In the genomic region with DNA sequence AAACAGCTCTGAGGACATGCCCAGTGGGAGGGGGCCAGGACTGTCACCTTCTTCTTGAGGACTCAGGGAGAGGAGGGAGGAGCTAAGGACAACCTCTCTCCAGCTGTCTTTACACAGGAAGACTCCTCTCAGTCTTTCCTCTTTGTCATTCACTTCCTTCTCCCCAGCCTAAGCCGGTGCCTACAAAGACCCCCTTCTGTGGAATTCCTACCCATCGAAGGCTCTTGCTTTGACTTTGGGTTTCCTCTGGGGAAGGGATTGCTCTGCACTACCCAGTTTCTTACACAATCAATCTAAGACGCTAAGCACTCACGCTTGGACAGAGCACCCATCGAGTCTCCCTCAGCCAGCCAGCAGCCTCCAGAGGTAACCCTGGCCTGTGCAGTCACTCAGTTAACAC, we compare ENCODE assay signal across 19 mouse cellular contexts. TPM values are rescaled to one million over a fixed set of nuclear protein-coding genes. Genes with fewer than 3 reads are reported as not detected.
DNase-seq lines count a peak whose midpoint lies in the region; ATAC-seq and TF ChIP-seq lines count a peak whose summit lies in the region.
"Had no signal": no experiment of that assay in that cellular context is flagged by ENCODE, and none has a peak within 500 bp of the region (broad histone marks: within the 10 kb centered on the region; RNA-seq: fewer than 3 reads in every experiment).

No protein-coding gene starts in this region.

- H3K36me3 ChIP-seq in heart, embryonic 13.5 days: no peaks in the 10 kb centered on the region
- no peaks in the 10 kb centered on the region for H3K36me3 ChIP-seq in lung, embryonic 16.5 days (ENCODE audit: control insufficient read depth, insufficient read depth, low read length)
- H3K36me3 ChIP-seq in stomach, embryonic 14.5 days (ENCODE audit: control insufficient read depth, insufficient read depth, low read length): no peaks in the 10 kb centered on the region
- no peaks in the 10 kb centered on the region for H3K36me3 ChIP-seq in forebrain, embryonic 15.5 days
- H3K36me3 ChIP-seq in hindbrain, postnatal 0 days (ENCODE audit: insufficient read depth, low read length): no peaks in the 10 kb centered on the region
- H3K36me3 ChIP-seq: limb, embryonic 12.5 days; neural tube, embryonic 13.5 days had no signal

- no peaks in the 10 kb centered on the region for H3K27me3 ChIP-seq in heart, embryonic 13.5 days (replicated peaks)
- no peaks in the 10 kb centered on the region for H3K27me3 ChIP-seq in lung, embryonic 16.5 days (ENCODE audit: control insufficient read depth, insufficient read depth, low read depth, low read length)
- H3K27me3 ChIP-seq in stomach, embryonic 14.5 days (ENCODE audit: control insufficient read depth, insufficient read depth, low read length): no peaks in the 10 kb centered on the region
- no peaks in the 10 kb centered on the region for H3K27me3 ChIP-seq in forebrain, embryonic 15.5 days
- no peaks in the 10 kb centered on the region for H3K27me3 ChIP-seq in hindbrain, postnatal 0 days (ENCODE audit: insufficient read depth, low read length)
- H3K27me3 ChIP-seq: limb, embryonic 12.5 days; neural tube, embryonic 13.5 days had no signal

- no peak overlapping the region for H3K4me2 ChIP-seq in heart, embryonic 13.5 days
- no peak overlapping the region for H3K4me2 ChIP-seq in lung, embryonic 16.5 days (ENCODE audit: low read depth, low read length)
- no peak overlapping the region for H3K4me2 ChIP-seq in stomach, embryonic 14.5 days (replicated peaks; ENCODE audit: low read depth, low read length)
- H3K4me2 ChIP-seq in forebrain, embryonic 15.5 days (replicated peaks): no peak overlapping the region
- H3K4me2 ChIP-seq in hindbrain, postnatal 0 days (ENCODE audit: low read depth, low read length): no peak overlapping the region
- H3K4me2 ChIP-seq: limb, embryonic 12.5 days; neural tube, embryonic 13.5 days had no signal

- no peaks in the 10 kb centered on the region for H3K9me3 ChIP-seq in heart, embryonic 13.5 days
- H3K9me3 ChIP-seq in lung, embryonic 16.5 days (ENCODE audit: control insufficient read depth, low read length): no peaks in the 10 kb centered on the region
- H3K9me3 ChIP-seq in stomach, embryonic 14.5 days (ENCODE audit: control insufficient read depth, low read depth, low read length): no peaks in the 10 kb centered on the region
- H3K9me3 ChIP-seq in forebrain, embryonic 15.5 days: no peaks in the 10 kb centered on the region
- no peaks in the 10 kb centered on the region for H3K9me3 ChIP-seq in hindbrain, postnatal 0 days (ENCODE audit: low read length)
- H3K9me3 ChIP-seq: limb, embryonic 12.5 days; neural tube, embryonic 13.5 days had no signal

- DNase-seq in heart, postnatal 10 days: no peak
- DNase-seq in lung, adult 18-20 months: no peak
- DNase-seq in R1 (ENCODE audit: low read depth, low spot score): peak; percentile 93
- no peak for DNase-seq in hindbrain, postnatal 0 days (ENCODE audit: low spot score)
- DNase-seq: adrenal gland, postnatal 25 days; cerebellum, postnatal 36 days; gastrocnemius, postnatal 14 days; kidney, postnatal 14 days; liver, postnatal 0 days; midbrain, embryonic 14.5 days had no signal

- H3K9ac ChIP-seq in heart, embryonic 13.5 days: peak overlapping the region; percentile 47; the same call in 1 of the 2 replicates
- H3K9ac ChIP-seq in lung, embryonic 16.5 days (ENCODE audit: low read length): no peak overlapping the region
- no peak overlapping the region for H3K9ac ChIP-seq in stomach, embryonic 14.5 days (replicated peaks; ENCODE audit: low read depth, low read length)
- no peak overlapping the region for H3K9ac ChIP-seq in forebrain, embryonic 15.5 days (replicated peaks)
- no peak overlapping the region for H3K9ac ChIP-seq in hindbrain, postnatal 0 days (replicated peaks; ENCODE audit: low read length)
- H3K9ac ChIP-seq: limb, embryonic 12.5 days; liver, postnatal 0 days; neural tube, embryonic 13.5 days had no signal

- no peak overlapping the region for H3K4me3 ChIP-seq in heart, embryonic 13.5 days
- H3K4me3 ChIP-seq in lung, embryonic 16.5 days (ENCODE audit: low read length): no peak overlapping the region
- no peak overlapping the region for H3K4me3 ChIP-seq in stomach, embryonic 14.5 days (ENCODE audit: low read depth, low read length)
- no peak overlapping the region for H3K4me3 ChIP-seq in forebrain, embryonic 15.5 days
- H3K4me3 ChIP-seq in hindbrain, postnatal 0 days (ENCODE audit: low read length): no peak overlapping the region
- H3K4me3 ChIP-seq: limb, embryonic 12.5 days; neural tube, embryonic 13.5 days had no signal

- H3K27ac ChIP-seq in heart, embryonic 13.5 days (replicated peaks): peak overlapping the region; percentile 99
- peak overlapping the region; percentile 45 for H3K27ac ChIP-seq in lung, embryonic 16.5 days (ENCODE audit: low read length)
- H3K27ac ChIP-seq in stomach, embryonic 14.5 days (ENCODE audit: low read length): peak overlapping the region; percentile 48; the same call in 1 of the 2 replicates
- H3K27ac ChIP-seq in forebrain, embryonic 15.5 days (replicated peaks): no peak overlapping the region
- no peak overlapping the region for H3K27ac ChIP-seq in hindbrain, postnatal 0 days
- H3K27ac ChIP-seq: limb, embryonic 12.5 days; neural tube, embryonic 13.5 days had no signal

- peaks cover 53% of the 10 kb centered on the region for H3K4me1 ChIP-seq in heart, embryonic 13.5 days
- H3K4me1 ChIP-seq in lung, embryonic 16.5 days (replicated peaks; ENCODE audit: control insufficient read depth, insufficient read depth, low read length): peaks cover 14% of the 10 kb centered on the region
- H3K4me1 ChIP-seq in stomach, embryonic 14.5 days (ENCODE audit: control insufficient read depth, insufficient read depth, low read length): peaks cover 7% of the 10 kb centered on the region; the same call in 1 of the 2 replicates
- H3K4me1 ChIP-seq in forebrain, embryonic 15.5 days: peaks cover 8% of the 10 kb centered on the region; the same call in 1 of the 2 replicates
- H3K4me1 ChIP-seq in hindbrain, postnatal 0 days (ENCODE audit: insufficient read depth, low read length): 0 out of 2 replicates have a peak, but pooled peaks cover 7% of the 10 kb centered on the region
- H3K4me1 ChIP-seq: limb, embryonic 12.5 days had no signal

- WGBS in heart, embryonic 13.5 days: 16% methylated on average over 5 of the region's 5 CpGs
- WGBS in lung, embryonic 16.5 days: 26% methylated on average over 5 of the region's 5 CpGs
- WGBS in stomach, embryonic 14.5 days: 25% methylated on average over 5 of the region's 5 CpGs
- WGBS in forebrain, embryonic 15.5 days: 14% methylated on average over 5 of the region's 5 CpGs
- WGBS in hindbrain, postnatal 0 days: 26% methylated on average over 5 of the region's 5 CpGs

- intact Hi-C loops in heart, postnatal 10 days (cut with DNase I): no loop called here

- TF ChIP-seq CTCF in hindbrain, postnatal 0 days (IDR thresholded peaks at IDR 0.05; ENCODE audit: low read depth): no peak

- ATAC-seq in heart, embryonic 13.5 days (ENCODE audit: extremely low read depth, insufficient number of reproducible peaks, low FRiP score, low TSS enrichment): no peak
- no peak for ATAC-seq in lung, embryonic 16.5 days (ENCODE audit: low read depth)
- no peak for ATAC-seq in stomach, embryonic 14.5 days (ENCODE audit: insufficient number of reproducible peaks, insufficient read depth, low FRiP score, low read depth)
- ATAC-seq in forebrain, embryonic 15.5 days (replicated peaks): no peak
- ATAC-seq in hindbrain, postnatal 0 days: no peak
- ATAC-seq: CD4-positive, CD25-positive, alpha-beta regulatory T cell, adult 4 months had no signal

RNA-seq across cellular contexts. Expression of gene Cdsn, which starts 3.3 kb away (rescaled TPM):
- polyA plus RNA-seq in heart, embryonic 13.5 days (2015; fragmentation: Nextera tagmentation; extraction: Ambion mirVana): 0.39 and 0.42 TPM in 2 replicates
- under 1 TPM; 0.14 to 0.15 TPM for total RNA-seq in heart, postnatal 10 days (2021)
- polyA plus RNA-seq in lung, embryonic 16.5 days (2015; fragmentation: Nextera tagmentation; extraction: Ambion mirVana): 0.05 and 0.13 TPM in 2 replicates
- 0.17 TPM in 1 of 2 replicates, not detected in the other for polyA plus RNA-seq in stomach, embryonic 14.5 days (2014; fragmentation: Nextera tagmentation; extraction: Ambion mirVana)
- polyA plus RNA-seq in forebrain, embryonic 15.5 days (2015; fragmentation: Nextera tagmentation; extraction: Ambion mirVana): 0.06 and 0.11 TPM in 2 replicates
- 0.36 TPM in 1 of 2 replicates, not detected in the other for total RNA-seq in hindbrain, postnatal 0 days (2014; rRNA removed)
- polyA plus RNA-seq in hindbrain, postnatal 0 days (2015; fragmentation: Nextera tagmentation; extraction: Ambion mirVana): 0.25 and 0.29 TPM in 2 replicates
- polyA plus RNA-seq: CD4-positive, CD25-positive, alpha-beta regulatory T cell, adult 4 months; forebrain, embryonic 16.5 days; limb, embryonic 12.5 days; liver, postnatal 0 days; neural tube, embryonic 13.5 days had no signal

RNA-seq across cellular contexts. Expression of gene Psors1c2, which starts 15.6 kb away (rescaled TPM):
- polyA plus RNA-seq in heart, embryonic 13.5 days (2015; fragmentation: Nextera tagmentation; extraction: Ambion mirVana): 0.90 and 1.5 TPM in 2 replicates
- not detected for total RNA-seq in heart, postnatal 10 days (2021)
- 0.69 and 0.79 TPM in 2 replicates for polyA plus RNA-seq in lung, embryonic 16.5 days (2015; fragmentation: Nextera tagmentation; extraction: Ambion mirVana)
- polyA plus RNA-seq in stomach, embryonic 14.5 days (2014; fragmentation: Nextera tagmentation; extraction: Ambion mirVana): 0.81 and 1.1 TPM in 2 replicates
- 1.2 and 1.5 TPM in 2 replicates for polyA plus RNA-seq in forebrain, embryonic 15.5 days (2015; fragmentation: Nextera tagmentation; extraction: Ambion mirVana)
- 0.58 TPM in 1 of 2 replicates, not detected in the other for total RNA-seq in hindbrain, postnatal 0 days (2014; rRNA removed)
- polyA plus RNA-seq in hindbrain, postnatal 0 days (2015; fragmentation: Nextera tagmentation; extraction: Ambion mirVana): 0.50 and 0.59 TPM in 2 replicates
- total RNA-seq: adrenal gland, postnatal 25 days; gastrocnemius, postnatal 14 days had no signal

RNA-seq across cellular contexts. Expression of gene 2300002M23Rik, which starts 18.6 kb away (rescaled TPM):
- not detected in 2 replicates for polyA plus RNA-seq in heart, embryonic 13.5 days (2015; fragmentation: Nextera tagmentation; extraction: Ambion mirVana)
- total RNA-seq in heart, postnatal 10 days (2021): not detected
- 0.11 TPM in 1 of 2 replicates, not detected in the other for polyA plus RNA-seq in lung, embryonic 16.5 days (2015; fragmentation: Nextera tagmentation; extraction: Ambion mirVana)
- 0.66 TPM in 1 of 2 replicates, not detected in the other for polyA plus RNA-seq in stomach, embryonic 14.5 days (2014; fragmentation: Nextera tagmentation; extraction: Ambion mirVana)
- polyA plus RNA-seq in forebrain, embryonic 15.5 days (2015; fragmentation: Nextera tagmentation; extraction: Ambion mirVana): not detected in 2 replicates
- total RNA-seq in hindbrain, postnatal 0 days (2014; rRNA removed): not detected in 2 replicates
- polyA plus RNA-seq in hindbrain, postnatal 0 days (2015; fragmentation: Nextera tagmentation; extraction: Ambion mirVana): 0.11 and 0.28 TPM in 2 replicates
- total RNA-seq: adrenal gland, postnatal 25 days; gastrocnemius, postnatal 14 days; layer of hippocampus, postnatal 36 days had no signal
- polyA plus RNA-seq: CD4-positive, CD25-positive, alpha-beta regulatory T cell, adult 4 months; forebrain, embryonic 16.5 days; limb, embryonic 12.5 days; liver, postnatal 0 days; midbrain, embryonic 14.5 days; neural tube, embryonic 13.5 days had no signal

RNA-seq across cellular contexts. Expression of gene Cchcr1, which starts 31.7 kb away (rescaled TPM):
- polyA plus RNA-seq in heart, embryonic 13.5 days (2015; fragmentation: Nextera tagmentation; extraction: Ambion mirVana): 12.3 and 14.6 TPM in 2 replicates
- total RNA-seq in heart, postnatal 10 days (2021): 1 to 10 TPM; 5.1 to 5.2 TPM
- polyA plus RNA-seq in lung, embryonic 16.5 days (2015; fragmentation: Nextera tagmentation; extraction: Ambion mirVana): 23.3 and 24.0 TPM in 2 replicates
- polyA plus RNA-seq in stomach, embryonic 14.5 days (2014; fragmentation: Nextera tagmentation; extraction: Ambion mirVana): 16.7 and 19.0 TPM in 2 replicates
- 9.5 and 10.6 TPM in 2 replicates for polyA plus RNA-seq in forebrain, embryonic 15.5 days (2015; fragmentation: Nextera tagmentation; extraction: Ambion mirVana)
- 4.9 and 5.5 TPM in 2 replicates for total RNA-seq in hindbrain, postnatal 0 days (2014; rRNA removed)
- 4.5 and 4.8 TPM in 2 replicates for polyA plus RNA-seq in hindbrain, postnatal 0 days (2015; fragmentation: Nextera tagmentation; extraction: Ambion mirVana)

RNA-seq across cellular contexts. Expression of gene Tcf19, which starts 32.0 kb away (rescaled TPM):
- polyA plus RNA-seq in heart, embryonic 13.5 days (2015; fragmentation: Nextera tagmentation; extraction: Ambion mirVana): 48.8 and 53.2 TPM in 2 replicates
- total RNA-seq in heart, postnatal 10 days (2021): 10 to 100 TPM; 17.5 to 17.9 TPM
- polyA plus RNA-seq in lung, embryonic 16.5 days (2015; fragmentation: Nextera tagmentation; extraction: Ambion mirVana): 91.9 and 96.7 TPM in 2 replicates
- 87.4 and 90.1 TPM in 2 replicates for polyA plus RNA-seq in stomach, embryonic 14.5 days (2014; fragmentation: Nextera tagmentation; extraction: Ambion mirVana)
- polyA plus RNA-seq in forebrain, embryonic 15.5 days (2015; fragmentation: Nextera tagmentation; extraction: Ambion mirVana): 33.6 and 36.9 TPM in 2 replicates
- 23.2 and 30.9 TPM in 2 replicates for total RNA-seq in hindbrain, postnatal 0 days (2014; rRNA removed)
- 16.6 and 18.2 TPM in 2 replicates for polyA plus RNA-seq in hindbrain, postnatal 0 days (2015; fragmentation: Nextera tagmentation; extraction: Ambion mirVana)

Comparison
In these comparisons a context has a peak if more than half of its experiments do, and no peak if none do; other contexts are left out.
1. H3K27ac ChIP-seq: peak in heart, embryonic 13.5 days (single experiment), lung, embryonic 16.5 days (single experiment) and stomach, embryonic 14.5 days (single experiment); none in forebrain, embryonic 15.5 days (single experiment) and hindbrain, postnatal 0 days (single experiment).